Mouse (Mus musculus) mouse embryonic stem cell (cell line): Measurements from ENCODE around the gene Trim5.
"Not testable (repeated sequence)": the region's sequence is repeated elsewhere in the genome, so short reads cannot be mapped to it uniquely, and the experiment has no call there.

Experiments used
- in situ Hi-C, 2 experiments: fragments of 300-500 bp; cut with MboI; formaldehyde crosslinking; loops; 1 replicate in 1 of 2; 3 replicates in 1 of 2; pipeline ENCODE4 v1.14.3; 2019 to 2020; ENCODE audit warnings: low sequenced_read_pairs in 2 of 2, low pct_unique_long_range_greater_than_20kb in 1 of 2, mixed read lengths in 1 of 2; ENCODE audit not compliant: unreplicated experiment in 1 of 2

Trim5 gene

DNA sequence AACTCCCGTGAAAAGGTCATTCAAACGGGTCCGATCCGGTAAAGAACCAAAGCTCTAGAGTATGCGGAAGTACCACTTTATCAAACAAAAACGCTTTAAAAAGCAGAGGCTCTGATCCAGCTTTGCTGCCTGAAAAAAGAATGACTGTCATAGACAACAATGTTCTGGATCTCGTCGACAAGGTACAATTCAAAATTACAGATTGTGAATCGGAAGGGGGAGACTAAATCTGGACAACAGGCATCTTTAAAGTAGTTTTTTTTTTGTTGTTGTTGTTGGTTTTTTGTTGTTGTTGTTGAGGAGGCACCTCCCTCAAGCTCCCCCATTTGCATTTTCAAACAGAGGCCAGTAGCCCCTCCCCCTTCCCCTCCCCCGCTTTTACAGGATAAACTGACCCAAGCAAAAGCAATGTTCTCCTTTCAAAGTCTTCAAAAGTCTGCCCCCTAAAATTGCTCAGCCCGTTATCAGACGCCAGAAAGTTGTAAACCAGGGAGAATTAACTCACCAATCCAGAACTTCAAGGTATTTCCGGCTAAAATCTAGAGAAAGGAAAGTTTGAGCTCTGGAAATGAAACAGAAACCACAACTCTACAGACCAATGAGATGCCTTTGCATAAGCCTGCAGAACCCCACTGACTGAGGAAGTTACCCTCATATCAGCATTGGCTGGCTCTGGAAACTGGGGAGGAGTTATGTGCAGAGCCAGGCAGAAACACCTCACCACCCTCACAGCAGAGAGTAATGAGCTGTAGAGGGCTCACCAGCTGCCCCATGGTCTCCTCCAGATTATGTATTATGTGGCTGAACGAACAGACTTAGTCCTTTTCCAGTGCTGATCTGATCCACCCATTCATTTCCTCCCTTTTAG, at the start of gene Trim5:
TSS of gene Trim5 (minus strand) at position 519 of the 868 bp plus-strand sequence.
- in situ Hi-C loops, result not testable (repeated sequence)

DNA sequence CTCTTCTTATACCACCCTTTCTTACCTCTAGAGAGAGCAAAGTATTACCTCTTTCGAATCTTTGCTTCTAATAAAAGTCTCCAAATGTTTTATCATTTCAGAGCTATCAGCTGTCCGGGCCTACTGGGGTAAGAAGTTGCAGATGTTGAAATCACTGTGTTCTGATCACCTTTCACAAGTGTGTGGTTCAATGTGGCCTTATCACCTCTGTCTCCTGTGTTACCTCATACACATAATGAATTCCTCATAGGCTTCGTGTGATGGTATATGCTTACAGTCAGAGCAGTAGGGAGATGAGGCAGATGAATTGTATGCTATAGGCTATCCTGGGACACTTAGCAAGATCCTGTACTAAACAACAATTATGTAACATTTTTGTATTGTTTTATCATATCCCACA, 47.7 kb upstream of the Trim5 start:
- in situ Hi-C loops, result not testable (repeated sequence)

DNA sequence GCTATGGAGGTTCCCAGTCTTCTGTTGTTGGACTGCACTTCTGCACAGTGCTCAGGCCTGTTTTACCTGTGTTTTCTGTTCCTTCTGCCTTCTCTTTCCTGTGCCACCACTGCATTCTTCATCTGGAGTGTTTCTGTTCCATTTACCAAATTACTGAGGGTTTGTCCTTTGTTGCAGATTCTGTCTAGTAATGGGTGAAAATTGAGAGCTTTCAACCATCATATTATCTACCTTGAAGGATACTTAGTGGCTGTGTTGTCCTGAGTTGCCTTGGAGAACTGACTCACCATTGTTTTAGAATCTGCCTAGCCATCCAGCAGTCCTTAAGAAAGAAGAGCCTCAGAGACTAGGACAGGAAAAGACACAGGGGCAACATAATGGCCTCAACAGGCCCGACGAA, 41.3 kb upstream of the Trim5 start, which contains the start of gene Trim34b:
TSS of gene Trim34b (plus strand) at position 301 of the 400 bp plus-strand sequence.
- in situ Hi-C loops, result not testable (repeated sequence)

DNA sequence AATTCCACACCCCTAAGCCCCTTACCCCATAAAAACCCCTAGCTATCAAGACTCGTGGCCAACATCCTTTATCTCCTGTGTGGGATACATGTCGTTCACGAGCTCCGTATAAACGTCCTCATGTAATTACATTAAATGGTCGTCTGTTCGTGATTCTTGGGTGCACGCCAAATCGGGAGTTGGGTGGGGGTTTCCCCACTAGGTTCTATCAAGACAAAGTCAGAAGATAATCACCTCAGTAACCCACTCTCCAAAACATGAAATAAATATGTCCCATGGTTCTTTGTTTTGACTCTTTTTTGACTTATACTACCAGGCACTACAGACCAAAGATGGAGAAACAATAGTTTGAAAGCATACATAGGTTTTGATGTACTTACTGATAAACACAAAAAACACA, 34.1 kb upstream of the Trim5 start:
- in situ Hi-C loops, result no loop called here

DNA sequence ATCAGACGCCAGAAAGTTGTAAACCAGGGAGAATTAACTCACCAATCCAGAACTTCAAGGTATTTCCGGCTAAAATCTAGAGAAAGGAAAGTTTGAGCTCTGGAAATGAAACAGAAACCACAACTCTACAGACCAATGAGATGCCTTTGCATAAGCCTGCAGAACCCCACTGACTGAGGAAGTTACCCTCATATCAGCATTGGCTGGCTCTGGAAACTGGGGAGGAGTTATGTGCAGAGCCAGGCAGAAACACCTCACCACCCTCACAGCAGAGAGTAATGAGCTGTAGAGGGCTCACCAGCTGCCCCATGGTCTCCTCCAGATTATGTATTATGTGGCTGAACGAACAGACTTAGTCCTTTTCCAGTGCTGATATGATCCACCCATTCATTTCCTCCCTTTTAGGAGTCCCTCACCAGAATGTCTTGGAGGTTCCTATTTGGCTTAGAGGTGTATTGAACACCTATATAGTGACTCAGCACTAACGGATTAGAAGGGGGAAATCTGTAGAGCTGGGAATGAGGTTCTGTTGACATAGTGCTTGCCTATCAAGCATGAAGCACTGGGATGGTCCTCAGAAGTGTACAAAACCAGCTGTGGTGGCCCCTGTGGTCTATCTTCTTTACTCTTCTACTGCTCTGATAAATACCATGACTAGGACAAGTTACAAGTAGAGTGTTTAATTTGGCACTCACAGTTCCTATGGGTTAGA, 27.6 kb upstream of the Trim5 start, which contains the start of gene Trim12a:
TSS of gene Trim12a (minus strand) at position 98 of the 712 bp plus-strand sequence.
- in situ Hi-C loops, result not testable (repeated sequence)

DNA sequence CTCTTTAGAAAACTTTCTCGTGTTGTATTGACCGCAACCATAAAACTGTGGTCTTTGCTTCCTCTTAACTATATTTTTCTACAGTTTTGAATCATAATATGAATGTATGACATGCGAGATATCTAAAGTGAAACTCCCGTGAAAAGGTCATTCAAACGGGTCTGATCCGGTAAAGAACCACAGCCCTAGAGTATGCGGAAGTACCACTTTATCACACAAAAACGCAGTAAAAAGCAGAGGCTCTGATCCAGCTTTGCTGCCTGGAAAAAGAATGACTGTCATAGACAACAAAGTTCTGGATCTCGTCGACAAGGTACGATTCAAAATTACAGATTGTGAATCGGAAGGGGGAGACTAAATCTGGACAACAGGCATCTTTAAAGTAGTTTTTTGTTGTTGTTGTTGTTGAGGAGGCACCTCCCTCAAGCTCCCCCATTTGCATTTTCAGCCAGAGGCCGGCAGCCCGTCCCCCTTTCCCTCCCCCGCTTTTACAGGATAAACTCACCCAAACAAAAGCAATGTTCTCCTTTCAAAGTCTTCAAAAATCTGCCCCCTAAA, 27.0 kb upstream of the Trim5 start:
- in situ Hi-C loops, result no loop called here

DNA sequence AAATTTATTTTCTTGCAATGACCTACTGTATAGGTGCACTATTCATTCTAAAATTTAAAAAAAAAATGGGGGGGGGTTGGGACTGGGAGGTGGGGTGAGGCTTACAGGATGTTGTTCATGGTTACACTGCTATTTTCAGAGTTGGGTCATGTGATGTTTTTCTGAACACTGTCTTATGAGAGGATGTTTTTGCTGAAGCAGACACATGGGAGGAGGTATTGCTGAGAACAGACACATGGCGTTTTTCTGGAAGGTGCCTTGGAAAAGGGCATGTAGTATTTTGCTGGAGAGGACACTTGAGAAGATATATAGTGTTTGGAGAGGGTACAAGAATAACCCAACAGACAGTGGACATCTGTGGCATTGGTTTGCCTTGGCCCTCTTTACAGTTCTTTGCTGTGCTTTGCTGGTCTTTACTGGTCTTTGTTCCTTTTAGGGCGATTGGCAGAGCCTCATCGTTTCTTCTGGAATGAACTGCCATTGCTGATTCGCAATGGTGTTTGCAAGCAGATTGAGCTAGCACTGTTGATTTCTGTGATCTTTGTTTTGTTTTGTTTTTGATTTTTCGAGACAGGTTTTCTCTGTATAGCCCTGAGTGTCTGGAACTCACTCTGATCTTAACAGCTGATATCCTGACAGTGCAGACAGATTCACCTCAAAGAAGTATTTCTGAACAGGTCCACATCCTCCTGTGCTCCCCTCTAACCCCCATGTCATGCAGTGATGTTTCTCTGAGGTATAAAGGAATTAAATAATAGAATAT, 3.9 kb upstream of the Trim5 start:
- in situ Hi-C loops, result no loop called here

DNA sequence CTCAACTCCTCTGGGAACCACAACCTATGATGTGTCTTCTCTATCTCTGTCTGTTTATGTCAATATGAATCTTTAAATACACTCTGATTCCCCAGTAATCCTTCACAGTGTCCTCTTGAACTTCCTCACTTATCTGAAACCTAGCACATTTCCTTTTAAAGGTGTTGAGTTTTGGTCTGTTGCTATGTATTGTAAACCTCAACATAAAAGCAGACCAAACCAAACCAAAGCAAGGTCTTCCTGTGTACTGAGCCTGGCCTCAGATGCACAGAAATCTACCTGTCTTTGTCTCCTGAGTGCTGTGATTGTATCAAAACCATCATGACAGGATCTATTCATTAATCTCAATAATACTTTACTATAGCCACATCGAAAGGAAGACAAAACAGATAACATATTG, 2.7 kb upstream of the Trim5 start:
- in situ Hi-C loops, result no loop called here

DNA sequence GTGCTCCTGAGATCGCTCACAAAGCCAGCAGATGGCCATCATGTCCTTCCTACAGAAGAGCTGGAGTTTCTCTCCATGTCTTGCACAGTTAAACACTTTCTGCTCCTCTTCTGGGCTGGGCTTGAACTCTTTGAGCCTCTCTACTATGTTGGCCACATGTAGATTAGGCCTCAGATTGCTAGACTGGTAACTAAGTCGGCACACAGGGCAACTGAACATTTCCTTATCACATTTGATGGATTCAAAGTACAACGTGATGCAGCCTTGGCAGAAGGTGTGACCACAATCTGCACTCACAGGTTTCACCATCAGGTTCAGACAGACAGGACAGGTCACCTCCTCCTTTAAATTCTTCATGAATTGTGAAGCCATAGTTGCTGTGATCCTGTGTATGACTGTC, 8.5 kb downstream of the Trim5 start:
- in situ Hi-C loops, result not testable (repeated sequence)

DNA sequence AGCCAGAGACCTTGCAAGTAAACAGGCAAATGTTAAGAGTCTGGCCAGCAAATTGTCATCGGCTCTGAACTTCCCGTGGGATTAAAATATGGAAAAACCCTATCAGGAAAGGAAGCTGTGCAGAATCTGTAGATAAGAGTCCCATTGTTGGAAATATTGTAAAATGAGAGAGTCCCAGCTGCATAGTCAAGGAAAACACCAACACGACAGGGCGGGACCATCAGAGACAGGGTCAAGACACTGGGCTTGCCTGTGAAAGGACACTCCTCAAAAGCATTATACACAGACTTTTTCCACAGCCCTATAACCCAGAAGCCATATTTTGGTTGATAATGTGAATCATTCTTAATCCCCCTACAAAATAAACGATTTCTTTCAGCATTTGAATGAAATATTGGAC, 22.6 kb downstream of the Trim5 start:
- in situ Hi-C loops, result not testable (repeated sequence)

DNA sequence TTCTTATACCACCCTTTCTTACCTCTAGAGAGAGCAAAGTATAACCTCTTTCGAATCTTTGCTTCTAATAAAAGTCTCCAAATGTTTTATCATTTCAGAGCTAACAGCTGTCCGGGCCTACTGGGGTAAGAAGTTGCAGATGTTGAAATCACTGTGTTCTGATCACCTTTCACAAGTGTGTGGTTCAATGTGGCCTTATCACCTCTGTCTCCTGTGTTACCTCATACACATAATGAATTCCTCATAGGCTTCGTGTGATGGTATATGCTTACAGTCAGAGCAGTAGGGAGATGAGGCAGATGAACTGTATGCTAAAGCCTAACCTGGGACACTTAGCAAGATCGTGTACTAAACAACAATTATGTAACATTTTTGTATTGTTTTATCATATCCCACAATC, 27.5 kb downstream of the Trim5 start:
- in situ Hi-C loops, result not testable (repeated sequence)

DNA sequence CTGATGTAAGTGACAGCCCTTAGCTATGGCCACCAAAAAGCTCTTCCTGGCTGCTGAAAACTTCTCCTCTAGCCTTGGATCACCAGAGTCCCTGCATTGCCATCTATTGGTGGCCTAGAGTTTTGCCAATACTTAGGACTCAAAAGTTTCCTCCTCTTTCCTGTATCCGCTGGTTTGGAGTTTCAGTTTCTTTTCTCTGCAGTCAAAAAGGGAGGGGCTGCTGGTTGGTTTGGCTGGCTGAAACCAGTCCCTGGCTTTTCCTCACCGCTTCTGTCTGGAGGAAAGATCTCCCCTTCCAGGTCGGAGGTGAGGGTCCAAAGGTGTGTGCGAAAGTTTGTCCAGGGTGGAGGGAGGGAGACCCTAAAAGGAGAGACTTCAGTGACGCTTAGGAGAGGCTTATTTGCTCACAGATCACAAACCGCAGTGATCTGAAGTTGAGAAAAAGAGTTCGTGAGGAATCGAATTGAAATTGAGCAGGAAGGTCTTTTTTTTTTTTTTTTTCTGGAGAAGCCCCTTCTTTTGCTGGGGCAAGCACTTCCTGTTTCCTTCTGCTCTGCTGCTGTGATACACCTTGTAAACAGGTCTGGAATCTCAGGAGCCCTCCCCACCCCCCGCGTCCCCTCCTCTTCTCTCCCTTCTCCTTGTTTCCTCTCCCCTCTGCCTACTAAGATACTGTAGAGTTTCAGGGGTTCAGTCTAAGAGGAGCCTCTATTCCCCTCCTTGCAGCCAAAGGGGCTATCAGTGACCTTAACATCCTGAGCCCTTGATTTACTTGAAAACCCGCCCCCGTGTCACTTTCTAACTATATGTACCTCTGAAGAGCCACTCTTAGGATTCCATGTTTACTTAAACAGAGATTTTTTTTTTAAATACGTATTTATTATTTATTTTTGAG, 43.4 kb downstream of the Trim5 start, which contains the start of gene Trim34a:
TSS of gene Trim34a (plus strand) at position 171 of the 895 bp plus-strand sequence.
- in situ Hi-C loops, result loop anchor here in 1 of 2 experiments (25.0 kb wide), 1 partner anchor 1143 kb away; the partner anchor contains the start of gene Gm5901

DNA sequence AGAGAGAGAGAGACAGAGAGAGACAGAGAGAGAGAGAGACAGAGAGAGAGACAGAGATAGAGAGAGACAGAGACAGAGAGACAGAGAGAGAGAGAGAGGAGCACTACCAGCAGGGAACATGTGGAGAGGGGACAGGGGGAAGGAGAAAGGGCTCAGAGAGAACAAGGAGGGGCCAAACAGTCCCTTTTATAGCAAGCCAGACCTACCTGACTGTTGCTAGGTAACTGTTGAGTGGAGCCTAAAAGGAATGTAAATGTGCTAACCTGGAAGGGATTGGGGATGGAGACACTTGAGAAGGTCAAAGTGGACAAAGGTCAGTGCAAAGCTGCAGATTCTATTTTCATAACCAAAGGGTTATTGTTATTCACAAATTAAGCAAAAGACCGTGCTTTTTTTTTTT, 44.3 kb downstream of the Trim5 start:
- in situ Hi-C loops, result loop anchor here in 1 of 2 experiments (25.0 kb wide), 1 partner anchor 1144 kb away; the partner anchor contains the start of gene Gm5901

DNA sequence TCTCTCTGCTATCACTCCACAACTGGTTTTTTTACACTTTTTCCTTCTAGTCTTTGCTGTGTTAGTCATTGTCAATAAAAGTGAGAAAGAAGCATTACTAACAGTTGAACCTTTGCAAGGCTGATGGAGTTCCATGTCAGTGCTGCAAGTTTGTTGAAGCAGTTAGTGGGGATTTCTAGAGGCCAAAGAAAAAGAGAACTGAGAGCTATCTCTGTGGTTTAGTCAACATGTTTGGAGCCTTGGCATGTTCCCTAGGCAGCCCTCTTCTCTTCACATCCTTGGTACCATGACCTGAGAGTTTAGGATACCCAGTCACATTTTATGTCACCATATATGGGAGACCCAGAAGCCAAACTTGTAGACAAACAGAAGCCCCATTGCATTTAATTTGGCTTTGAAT, 47.0 kb downstream of the Trim5 start:
- in situ Hi-C loops, result loop anchor here in 1 of 2 experiments (25.0 kb wide), 1 partner anchor 1146 kb away; the partner anchor contains the start of gene Gm5901

DNA sequence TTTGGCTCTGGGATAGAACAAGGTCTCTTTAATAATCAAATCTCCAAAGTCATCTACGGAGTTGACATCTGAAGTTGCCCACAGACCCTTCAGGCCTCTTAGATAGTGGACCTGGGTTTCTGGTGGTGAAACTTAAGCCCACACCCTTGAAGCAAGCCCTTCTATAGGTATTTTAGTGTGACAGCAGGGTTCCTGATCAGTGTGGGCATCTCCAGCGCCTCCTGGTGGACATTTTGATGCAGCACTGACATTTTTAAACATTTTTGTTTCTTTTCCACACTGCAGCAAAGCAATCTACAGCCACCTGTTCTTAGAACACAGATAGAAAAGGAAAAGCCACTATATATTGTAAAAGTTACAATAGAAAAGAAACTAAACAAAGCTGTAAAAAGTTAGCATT, 56.7 kb downstream of the Trim5 start:
- in situ Hi-C loops, result loop anchor here in 1 of 2 experiments (25.0 kb wide), 1 partner anchor 1156 kb away; the partner anchor contains the start of gene Gm5901

DNA sequence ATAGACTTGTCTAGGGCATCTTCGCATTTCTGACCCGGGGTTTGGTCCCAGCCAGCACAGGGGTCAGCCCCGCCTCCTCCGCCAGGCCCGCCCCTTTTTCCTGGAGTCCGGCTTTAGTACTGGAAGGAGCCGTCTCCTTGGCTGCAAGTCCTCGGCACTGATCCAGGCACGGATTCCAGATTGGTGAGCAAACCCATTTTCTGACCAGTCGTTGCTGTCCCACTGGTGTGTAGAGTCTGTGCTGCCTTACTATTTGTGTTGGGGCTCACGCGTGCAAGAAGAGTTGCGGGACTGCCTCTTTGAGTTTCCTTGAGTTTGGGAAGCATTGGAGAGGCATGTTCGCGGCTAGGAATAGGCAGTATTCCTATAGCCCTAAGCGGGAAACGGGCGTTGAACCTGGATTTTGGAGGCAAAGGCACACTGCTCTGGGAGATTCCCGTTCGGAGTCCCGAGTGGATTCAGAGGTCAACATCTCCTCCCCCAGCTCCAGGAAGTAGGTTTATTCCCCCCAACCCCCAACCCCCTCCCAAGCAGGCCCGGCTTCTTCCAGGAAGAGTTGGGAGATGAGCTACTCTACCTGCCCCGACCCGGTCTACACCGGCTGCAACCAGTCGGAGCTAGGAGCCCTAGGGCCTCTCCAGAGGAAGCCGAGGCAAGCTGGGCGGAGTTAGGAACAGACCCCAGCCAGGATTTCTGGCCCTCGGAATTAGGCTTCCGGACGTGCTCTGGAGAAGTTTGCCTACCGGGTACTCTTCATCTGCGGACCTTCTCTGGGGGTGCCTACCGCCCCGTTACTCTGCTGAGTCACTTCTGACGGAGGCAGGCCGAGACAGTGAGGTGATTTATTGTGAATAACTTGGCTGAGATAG, 69.0 kb downstream of the Trim5 start, which contains the start of gene Trim6:
TSS of gene Trim6 (plus strand) at position 93 of the 869 bp plus-strand sequence.
- in situ Hi-C loops, result no loop called here
